26 mouse cellular contexts compared by ENCODE assay signal in genomic region chr9:56218860-56219259, GRCm38 (mm10).
"Had no signal": no experiment of that assay in that cellular context is flagged by ENCODE, and none has a peak within 500 bp of the region (broad histone marks: within the 10 kb centered on the region; RNA-seq: fewer than 3 reads in every experiment).

No protein-coding gene starts in this region.

- DNase-seq: gastrocnemius, adult 2 months; gastrocnemius, postnatal 10 days; gastrocnemius, postnatal 25 days; heart, adult 18-20 months; heart, postnatal 10 days; heart, postnatal 4 days; kidney, adult 11 months; kidney, adult 2 months; kidney, adult 9 months; kidney, postnatal 14 days; kidney, postnatal 36 days; layer of hippocampus, adult 9-11 months; layer of hippocampus, postnatal 36 days; left cerebral cortex, postnatal 4 days had no signal

- H3K27ac ChIP-seq: gastrocnemius, adult 2 months; heart, embryonic 10.5 days; hindbrain, embryonic 13.5 days; hindbrain, embryonic 15.5 days; hindbrain, postnatal 0 days; kidney, embryonic 15.5 days; kidney, postnatal 0 days; limb, embryonic 13.5 days; limb, embryonic 15.5 days; liver, embryonic 12.5 days; liver, embryonic 14.5 days had no signal

- H3K4me2 ChIP-seq: heart, embryonic 12.5 days; hindbrain, embryonic 13.5 days; hindbrain, embryonic 15.5 days; kidney, embryonic 15.5 days; limb, embryonic 13.5 days; limb, embryonic 15.5 days; liver, embryonic 12.5 days had no signal

- H3K9me3 ChIP-seq: heart, embryonic 10.5 days; heart, embryonic 12.5 days; hindbrain, embryonic 13.5 days; hindbrain, embryonic 15.5 days; kidney, embryonic 15.5 days; limb, embryonic 13.5 days; limb, embryonic 15.5 days; liver, embryonic 12.5 days had no signal

- H3K9ac ChIP-seq: heart, embryonic 12.5 days; hindbrain, embryonic 13.5 days; hindbrain, embryonic 15.5 days; kidney, embryonic 15.5 days; limb, embryonic 13.5 days; limb, embryonic 15.5 days; liver, embryonic 12.5 days; liver, embryonic 14.5 days had no signal

- H3K4me3 ChIP-seq: gastrocnemius, adult 2 months; heart, embryonic 10.5 days; heart, embryonic 12.5 days; hindbrain, embryonic 13.5 days; hindbrain, embryonic 15.5 days; kidney, embryonic 15.5 days; limb, embryonic 13.5 days; limb, embryonic 15.5 days; liver, embryonic 12.5 days had no signal

- H3K27me3 ChIP-seq: heart, embryonic 12.5 days; hindbrain, embryonic 15.5 days; kidney, embryonic 15.5 days; limb, embryonic 15.5 days; liver, embryonic 12.5 days had no signal

- ATAC-seq: hindbrain, postnatal 0 days; intestine, embryonic 16.5 days; liver, embryonic 12.5 days had no signal

- H3K36me3 ChIP-seq: heart, embryonic 10.5 days; heart, embryonic 12.5 days; hindbrain, embryonic 13.5 days; hindbrain, embryonic 15.5 days; kidney, embryonic 15.5 days; limb, embryonic 13.5 days; limb, embryonic 15.5 days; liver, embryonic 12.5 days had no signal
